15 mouse cellular contexts compared by ENCODE assay signal in the genomic region with DNA sequence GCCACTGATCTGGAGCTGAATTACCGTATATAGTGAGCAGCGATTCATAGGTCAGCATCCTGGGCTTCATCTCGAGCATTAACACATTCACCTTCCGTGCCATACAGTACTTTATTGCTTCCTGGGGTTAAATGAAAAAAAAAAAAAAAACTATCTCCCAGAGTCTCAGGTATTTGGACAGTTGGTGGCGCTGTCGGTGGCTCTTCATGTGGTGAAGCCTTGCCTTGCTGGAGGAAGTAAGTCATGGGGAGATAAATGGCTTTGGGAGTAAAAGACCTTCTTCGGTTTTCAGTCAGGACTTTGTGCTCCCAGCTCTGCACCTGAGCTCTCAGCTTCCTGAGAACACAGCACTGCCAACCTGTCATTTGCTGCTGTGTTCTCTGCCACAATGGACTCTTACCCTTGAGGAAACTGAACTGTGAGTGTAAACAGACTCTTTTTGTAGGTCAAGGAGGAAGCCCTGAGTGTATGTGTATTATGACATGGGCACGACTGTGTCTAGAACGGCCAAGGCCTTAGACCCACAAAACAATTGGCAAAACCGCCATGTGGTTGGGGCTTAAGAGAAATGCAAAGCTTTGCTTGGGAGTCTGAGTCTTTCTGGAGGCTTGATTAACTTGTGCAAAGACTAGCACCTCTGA. TPM values are rescaled to one million over a fixed set of nuclear protein-coding genes. Genes with fewer than 3 reads are reported as not detected.
DNase-seq lines count a peak whose midpoint lies in the region; ATAC-seq and TF ChIP-seq lines count a peak whose summit lies in the region.
"Had no signal": no experiment of that assay in that cellular context is flagged by ENCODE, and none has a peak within 500 bp of the region (broad histone marks: within the 10 kb centered on the region; RNA-seq: fewer than 3 reads in every experiment).

Gene 9330182O14Rik (plus strand): TSS at position 214 of the 641 bp plus-strand sequence.

- TF ChIP-seq CTCF in liver, adult 2 months (IDR thresholded peaks at IDR 0.05; ENCODE audit: low read depth, low read length) = 0 out of 2 replicates have a peak, but pooled peaks have one; percentile 4

- 52% methylated on average over 10 of the region's 10 CpGs for WGBS in liver, adult 2 months
- WGBS in liver, embryonic 12.5 days (ENCODE audit: insufficient replicate concordance) = 36% methylated on average over 10 of the region's 10 CpGs

- no peaks in the 10 kb centered on the region for H3K27me3 ChIP-seq in liver, adult 2 months (ENCODE audit: control insufficient read depth, insufficient read depth, low read length)
- H3K27me3 ChIP-seq in liver, embryonic 12.5 days (replicated peaks) = no peaks in the 10 kb centered on the region; the same call in 1 of the 2 replicates
- H3K27me3 ChIP-seq: heart, embryonic 12.5 days; hindbrain, embryonic 15.5 days had no signal

- H3K4me1 ChIP-seq in liver, adult 2 months (ENCODE audit: control insufficient read depth, insufficient read depth, low read length) = no peaks in the 10 kb centered on the region
- H3K4me1 ChIP-seq in liver, embryonic 12.5 days = no peaks in the 10 kb centered on the region
- H3K4me1 ChIP-seq: limb, embryonic 12.5 days had no signal

- no peaks in the 10 kb centered on the region for H3K36me3 ChIP-seq in liver, adult 2 months (ENCODE audit: control insufficient read depth, insufficient read depth, low read length)
- H3K36me3 ChIP-seq in liver, embryonic 12.5 days = no peaks in the 10 kb centered on the region
- H3K36me3 ChIP-seq: heart, embryonic 12.5 days; hindbrain, embryonic 15.5 days; limb, embryonic 12.5 days had no signal

- H3K4me3 ChIP-seq in liver, adult 2 months (ENCODE audit: insufficient read depth, low read depth, low read length) = no peak within 1 kb of the TSS
- no peak within 1 kb of the TSS for H3K4me3 ChIP-seq in liver, embryonic 12.5 days
- H3K4me3 ChIP-seq: heart, embryonic 12.5 days; hindbrain, embryonic 15.5 days; limb, embryonic 12.5 days had no signal

- no peak within 1 kb of the TSS for H3K4me2 ChIP-seq in liver, embryonic 12.5 days
- H3K4me2 ChIP-seq: heart, embryonic 12.5 days; hindbrain, embryonic 15.5 days; limb, embryonic 12.5 days had no signal

- TF ChIP-seq POLR2A in liver, adult 2 months (IDR thresholded peaks at IDR 0.05; ENCODE audit: extremely low read depth, insufficient read depth, low read length) = no peak

- peak; percentile 35 for DNase-seq in adrenal gland, postnatal 10 days
- no peak for DNase-seq in adrenal gland, adult 18-20 months (ENCODE audit: low spot score in 2 of 2)
- DNase-seq in liver, adult 2 months (ENCODE audit: extremely low read depth, low read depth, low spot score) = peak; percentile 18
- peak; percentile 7 for DNase-seq in NIH3T3 (ENCODE audit: low read depth)
- DNase-seq in testis, postnatal 14 days (ENCODE audit: low spot score) = no peak
- no peak for DNase-seq in c-Kit-positive CD71-positive TER-119-positive erythroid progenitor cells, embryonic 14.5 days (ENCODE audit: low spot score)
- DNase-seq: B cell, adult 2 months had no signal

- H3K9me3 ChIP-seq in liver, embryonic 12.5 days (replicated peaks) = no peaks in the 10 kb centered on the region
- H3K9me3 ChIP-seq: hindbrain, embryonic 15.5 days; limb, embryonic 12.5 days had no signal

- H3K9ac ChIP-seq in liver, adult 2 months (ENCODE audit: low read depth, low read length) = no peak within 1 kb of the TSS
- no peak within 1 kb of the TSS for H3K9ac ChIP-seq in liver, embryonic 12.5 days
- H3K9ac ChIP-seq: heart, embryonic 12.5 days; hindbrain, embryonic 15.5 days; limb, embryonic 12.5 days had no signal

- H3K27ac ChIP-seq in liver, adult 2 months (replicated peaks; ENCODE audit: insufficient read depth, low read depth, low read length) = no peak within 1 kb of the TSS
- no peak within 1 kb of the TSS for H3K27ac ChIP-seq in liver, embryonic 12.5 days
- H3K27ac ChIP-seq: hindbrain, embryonic 15.5 days; limb, embryonic 12.5 days had no signal

- no peaks in the 10 kb centered on the region for H3K79me2 ChIP-seq in liver, adult 2 months (ENCODE audit: control insufficient read depth, insufficient read depth, low read length)

- ATAC-seq in liver, embryonic 12.5 days = no peak
- ATAC-seq in megakaryocyte-erythroid progenitor cell, adult 5-6 weeks (replicated peaks; ENCODE audit: low FRiP score, low TSS enrichment, poor library complexity, severe bottlenecking) = 0 out of 2 replicates have a peak, but pooled peaks have one; percentile 34
- ATAC-seq: activated CD4-positive, CD25-positive, alpha-beta regulatory T cell, adult 4 months had no signal

RNA-seq across cellular contexts. Expression of gene 9330182O14Rik, which starts in this region (rescaled TPM):
- total RNA-seq in adrenal gland, postnatal 10 days (2021) = under 1 TPM in 1 of 2 experiments, not detected in 1; 0.27 TPM
- total RNA-seq in adrenal gland, adult 18-20 months (2021) = not detected
- total RNA-seq in liver, adult 2 months (2014; rRNA removed) = not detected in 2 replicates
- not detected in 2 replicates for polyA plus RNA-seq in liver, adult 2 months (2012; rRNA removed)
- not detected in 2 replicates for polyA plus RNA-seq in liver, embryonic 12.5 days (2016; fragmentation: Nextera tagmentation; extraction: Ambion mirVana)
- not detected in 2 replicates for total RNA-seq in megakaryocyte-erythroid progenitor cell, adult 5-6 weeks (2014; fragmentation: Nextera tagmentation)
- total RNA-seq in megakaryocyte-erythroid progenitor cell, adult 5-6 weeks (2017) = not detected in 2 replicates
- total RNA-seq: layer of hippocampus, postnatal 25 days had no signal
- polyA plus RNA-seq: activated CD4-positive, CD25-positive, alpha-beta regulatory T cell, adult 4 months; frontal cortex, adult 2 months; heart, embryonic 12.5 days; hindbrain, embryonic 15.5 days; limb, embryonic 12.5 days had no signal

Comparison
In these comparisons a context has a peak if more than half of its experiments do, and no peak if none do; other contexts are left out.
1. Peak in DNase-seq in adrenal gland, postnatal 10 days; RNA of the gene not detected or under 1 TPM.
2. Peak in DNase-seq in liver, adult 2 months; RNA of the gene not detected or under 1 TPM.
3. Peak in ATAC-seq in megakaryocyte-erythroid progenitor cell, adult 5-6 weeks; RNA of the gene not detected or under 1 TPM.